Mouse (Mus musculus): ENCODE results near the gene Btbd35f9.
"Not testable (repeated sequence)": the region's sequence is repeated elsewhere in the genome, so short reads cannot be mapped to it uniquely, and the experiment has no call there.

The Btbd35f9 gene

GRCm38 (mm10) chrX:34161399-34161798 lies at the start of gene Btbd35f9:
Btbd35f9 (minus strand) TSS chrX:34161499.
- DNase-seq (ENCODE audit: low spot score in 2 of 2), result not testable (repeated sequence)
